Mouse (Mus musculus) bone marrow, adult 2 months (tissue): ENCODE measurements around the gene Ankrd33b.

Experiments
- CTCF ChIP-seq: fragments of 200-500 bp; IDR thresholded peaks from 2 replicates; pipeline ENCODE4 v1.5.1; 2011; ENCODE audit warnings: low read length, control low read depth; ENCODE audit not compliant: control insufficient read depth, insufficient read depth
- POLR2A ChIP-seq: fragments of 200-500 bp; IDR thresholded peaks from 2 replicates; pipeline ENCODE4 v1.6.1; 2011; ENCODE audit warnings: low read depth, mild to moderate bottlenecking, control low read depth, low read length, borderline replicate concordance; ENCODE audit not compliant: control insufficient read depth

- TF ChIP-seq CTCF (no peak), POLR2A (no peak)
Observed at GRCm38 (mm10) chr15:31379471-31379870, 11.9 kb upstream of the Ankrd33b start.
